Mouse (Mus musculus) kidney, adult 11 months (tissue): ENCODE data around the gene 1700029P11Rik.
A peak's percentile ranks its signal among the peaks of the same experiment; 100 is the strongest.
"Not testable (repeated sequence)": the region's sequence is repeated elsewhere in the genome, so short reads cannot be mapped to it uniquely, and the experiment has no call there.

Experiments used
- DNase-seq: peaks from one replicate; pipeline ENCODE4 v3.0.0; 2022

Gene 1700029P11Rik

DNA sequence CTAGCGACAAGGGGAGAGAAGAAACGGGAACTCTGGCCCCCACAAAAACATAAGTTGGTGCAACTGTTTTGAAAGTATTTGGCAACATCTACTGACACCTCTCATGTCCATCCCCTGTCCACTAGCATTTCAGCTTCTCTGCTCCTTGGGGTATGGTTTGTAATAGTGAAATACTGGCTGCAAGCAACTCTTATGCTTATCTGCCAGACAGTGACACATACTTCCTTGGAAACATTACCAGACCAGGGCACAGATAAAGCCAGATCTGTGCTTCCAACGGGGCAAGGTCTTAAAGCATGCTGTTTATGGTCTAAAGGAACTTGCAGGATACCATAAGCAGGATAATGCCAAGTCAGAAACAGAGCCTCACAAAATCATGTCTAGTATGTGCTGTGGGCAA is 21.4 kb upstream of the 1700029P11Rik start:
- DNase-seq, result no peak

DNA sequence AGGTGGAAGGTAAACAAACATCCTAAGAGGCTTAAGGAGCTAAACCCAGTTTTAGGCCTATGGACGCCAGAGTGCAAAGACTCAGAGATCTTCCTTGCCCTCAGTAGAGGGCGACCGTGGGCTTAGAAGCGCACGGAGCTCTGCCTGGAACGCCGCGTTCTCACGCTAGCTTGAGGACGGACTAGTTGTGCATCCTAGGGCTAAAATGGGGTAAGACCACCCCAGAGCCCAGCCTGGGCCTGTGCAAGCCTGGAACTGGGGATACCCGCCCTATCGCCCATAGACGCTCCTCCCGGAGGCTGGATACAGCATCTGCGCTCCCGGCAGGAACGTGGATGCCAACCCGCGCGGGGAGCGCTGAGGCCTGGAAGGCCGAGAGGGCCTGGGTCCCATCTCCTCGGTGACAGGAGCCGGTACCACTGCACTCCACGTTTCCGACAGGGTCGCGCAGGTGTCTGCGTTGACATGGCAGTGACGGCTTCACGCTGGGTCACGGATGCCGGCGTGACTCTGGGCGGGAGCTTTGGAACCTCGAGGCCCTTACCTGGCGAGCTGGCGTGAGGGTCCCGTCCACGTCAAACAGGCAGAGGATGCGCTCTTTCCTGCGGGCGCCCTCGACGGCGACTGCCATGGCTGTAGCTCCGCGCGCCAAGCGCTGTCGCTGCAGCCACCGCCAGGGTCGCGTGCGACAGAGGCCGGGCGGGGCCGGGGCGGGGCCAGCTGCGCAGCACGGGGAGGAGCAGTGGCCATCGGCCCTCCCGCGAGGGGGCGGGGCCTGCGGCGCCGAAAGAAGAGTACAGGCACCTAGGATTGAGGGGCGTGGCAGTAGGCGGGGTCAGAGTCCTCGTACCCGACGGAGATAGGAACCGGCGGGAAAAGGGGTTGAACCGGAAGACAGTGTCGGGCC is 19.9 kb upstream of the 1700029P11Rik start, which contains the start of gene Pmm1:
TSS of gene Pmm1 (minus strand) at position 760 of the 907 bp plus-strand sequence.
- DNase-seq, result peak; percentile 98

DNA sequence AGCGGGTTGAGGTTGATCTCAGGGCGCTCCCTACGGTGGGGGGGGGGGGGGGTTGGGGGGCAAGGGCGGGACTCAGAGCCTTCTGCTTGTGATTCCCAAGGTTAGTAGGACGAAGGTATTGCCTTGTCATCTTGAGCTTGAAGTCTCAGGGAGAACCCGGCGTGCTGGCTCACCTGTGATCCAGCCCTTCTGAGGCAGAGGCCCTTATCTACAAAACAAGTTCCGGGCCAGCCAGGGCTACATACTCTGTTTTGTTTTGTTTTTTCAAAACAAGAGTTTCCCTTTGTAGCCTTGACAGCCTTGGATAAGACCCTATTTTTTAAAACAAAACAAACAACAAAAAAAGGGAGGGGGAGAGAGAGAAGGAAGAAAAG is 19.3 kb upstream of the 1700029P11Rik start:
- no peak for DNase-seq

DNA sequence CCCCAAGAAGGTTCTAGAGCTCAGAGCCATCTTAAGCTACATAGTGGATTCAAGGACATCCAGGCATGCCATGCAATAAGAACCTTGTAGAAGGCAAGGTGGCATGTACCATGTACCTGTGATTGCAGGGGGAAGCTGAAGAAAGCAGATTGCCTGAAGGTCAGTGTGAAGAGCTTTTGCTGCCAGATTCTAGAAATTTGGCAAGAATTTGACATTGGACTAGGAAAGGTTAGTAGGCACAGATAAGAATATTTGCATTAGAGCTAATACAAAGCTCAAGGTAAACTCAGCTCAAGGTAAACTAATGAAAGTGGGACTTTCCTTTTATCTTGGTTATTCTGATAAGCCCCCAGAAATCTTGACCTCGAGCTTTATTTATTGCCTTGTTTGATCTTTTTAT is 16.1 kb upstream of the 1700029P11Rik start:
- no peak for DNase-seq

DNA sequence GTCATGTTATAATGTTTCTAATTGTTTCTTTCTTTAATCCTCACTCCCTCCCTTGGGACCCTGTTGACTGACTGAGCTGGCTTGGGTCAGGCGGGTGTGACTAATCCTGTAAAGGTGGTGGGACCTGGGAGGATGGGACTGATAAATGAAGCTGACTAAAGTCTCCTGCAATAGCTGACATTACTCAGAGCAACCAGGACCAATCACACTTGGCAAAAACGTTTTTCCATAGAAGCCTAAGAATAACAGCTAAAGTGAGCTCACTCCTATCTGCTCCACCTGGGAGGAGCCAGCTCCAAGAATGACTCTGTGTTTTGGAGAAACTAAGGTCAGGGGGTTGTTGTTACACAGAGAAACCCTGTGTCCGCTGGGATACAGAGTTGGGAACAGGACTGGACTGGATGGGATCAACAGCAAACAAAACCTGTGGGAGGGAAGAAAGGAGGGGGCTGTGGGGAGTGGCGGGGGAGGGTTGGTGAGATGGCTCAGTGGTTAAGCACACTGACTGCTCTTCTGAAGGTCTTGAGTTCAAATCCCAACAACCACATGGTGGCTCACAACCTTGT is 15.3 kb upstream of the 1700029P11Rik start:
- no peak for DNase-seq

DNA sequence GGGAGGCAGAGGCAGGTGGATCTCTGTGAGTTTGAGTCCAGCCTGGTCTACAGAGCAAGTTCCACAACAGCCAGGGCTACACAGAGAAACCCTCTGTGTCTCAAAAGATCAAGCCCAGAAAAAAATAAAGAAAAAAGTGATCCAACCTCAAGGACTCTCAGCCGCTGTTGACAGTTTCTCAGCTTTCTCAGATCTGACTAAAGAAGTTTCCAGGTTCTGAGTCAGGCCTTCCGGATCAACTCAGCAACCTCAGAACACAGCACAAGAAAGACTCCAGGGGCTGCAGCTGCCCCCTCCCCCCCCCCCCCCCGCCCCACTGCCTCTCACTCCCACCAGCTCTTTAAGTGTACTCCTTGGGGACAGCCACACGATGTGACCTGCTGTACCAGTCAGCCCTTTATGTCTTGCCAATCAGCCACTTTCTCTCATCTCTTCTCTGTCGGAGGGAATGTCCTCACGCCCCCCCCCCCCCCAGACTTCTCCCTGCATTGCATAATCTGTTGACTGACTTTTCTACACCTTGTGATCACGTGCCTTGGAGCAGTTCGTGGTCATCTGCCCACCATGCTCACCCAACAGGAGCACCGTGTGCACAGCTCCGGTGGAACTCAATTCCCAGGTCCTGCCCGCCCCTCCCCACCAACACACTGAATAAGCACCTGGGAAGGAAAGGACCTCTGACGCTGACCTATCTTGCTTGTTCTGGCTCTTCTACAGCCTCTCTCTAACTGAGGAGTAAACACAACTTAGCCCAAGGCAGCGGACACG is 14.1 kb upstream of the 1700029P11Rik start:
- no peak for DNase-seq

DNA sequence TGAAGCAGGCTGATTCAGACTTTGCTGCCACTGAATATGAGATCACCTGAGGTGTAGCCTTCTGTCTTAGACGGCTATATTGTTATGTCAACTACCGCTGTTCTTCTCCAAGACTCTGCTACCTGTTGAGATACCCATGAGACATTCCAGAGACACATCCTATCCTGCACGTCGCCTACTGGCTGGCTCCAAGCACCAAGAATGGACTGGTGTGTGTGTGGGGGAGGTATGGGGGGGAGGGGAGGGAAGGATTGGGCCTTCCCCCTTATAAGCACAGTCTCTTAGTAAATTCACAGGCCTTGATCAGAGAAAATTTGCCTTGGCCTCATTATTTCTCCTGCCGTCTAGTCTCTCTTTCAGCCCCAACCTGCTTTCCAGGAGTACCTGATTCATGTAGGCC is 12.5 kb upstream of the 1700029P11Rik start:
- no peak for DNase-seq

DNA sequence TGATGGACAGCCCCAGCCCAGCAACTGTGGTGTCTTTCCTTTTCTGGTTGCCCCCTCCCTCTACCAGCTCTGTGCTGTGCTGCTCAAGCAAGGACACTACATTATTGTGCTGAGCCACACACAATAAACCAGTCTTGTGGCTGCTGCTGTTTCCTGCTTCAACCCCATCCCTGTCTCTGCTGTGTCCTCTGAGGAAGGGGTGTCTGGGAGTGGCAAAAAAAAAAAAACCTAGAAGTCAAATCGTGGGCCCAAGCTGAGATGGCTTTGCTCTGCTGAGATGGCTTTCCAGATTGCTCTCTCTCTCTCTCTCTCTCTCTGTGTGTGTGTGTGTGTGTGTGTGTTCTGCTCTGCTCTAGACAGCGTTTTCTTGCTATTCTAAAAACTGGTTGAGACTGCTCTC is 11.9 kb upstream of the 1700029P11Rik start:
- no peak for DNase-seq

DNA sequence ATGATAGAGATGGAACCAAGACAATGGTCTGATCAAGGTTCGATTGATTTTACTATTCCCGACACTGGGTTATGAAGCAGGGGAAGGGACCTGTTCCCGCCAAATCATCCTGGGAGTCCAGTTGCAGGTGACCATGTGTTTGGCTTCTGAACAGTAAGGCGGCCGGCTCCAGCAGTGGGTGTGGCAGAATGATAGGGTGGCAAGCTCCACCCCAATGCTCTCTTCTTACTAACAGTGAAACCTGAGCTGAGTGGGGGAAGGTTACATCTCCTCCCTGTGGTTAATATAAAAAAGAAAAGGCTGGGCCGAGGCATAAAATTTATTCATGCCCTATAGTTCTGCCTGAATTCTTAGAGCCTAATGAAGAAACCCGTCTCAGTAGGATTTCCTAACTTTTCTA is 11.2 kb upstream of the 1700029P11Rik start:
- DNase-seq, result peak; percentile 69

DNA sequence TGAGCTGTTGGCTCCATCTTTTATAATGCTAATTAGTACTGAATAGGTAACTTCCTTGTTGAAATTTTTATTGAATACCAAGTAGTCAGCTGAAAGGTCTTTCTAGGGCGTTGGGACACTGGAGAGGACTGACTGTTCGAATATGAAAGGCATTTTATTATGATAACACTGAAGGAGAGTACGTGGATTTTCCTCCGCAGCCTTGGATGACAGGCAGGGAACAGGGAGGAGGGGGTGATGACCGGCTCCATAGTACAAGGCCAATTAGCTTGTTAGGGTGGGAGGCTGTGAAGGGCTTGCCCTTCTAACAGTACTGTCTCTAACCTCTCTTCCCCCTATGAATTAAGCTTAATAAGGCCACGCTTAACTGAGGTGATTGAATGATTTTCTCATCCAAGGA is 10.7 kb upstream of the 1700029P11Rik start:
- DNase-seq, result not testable (repeated sequence)

DNA sequence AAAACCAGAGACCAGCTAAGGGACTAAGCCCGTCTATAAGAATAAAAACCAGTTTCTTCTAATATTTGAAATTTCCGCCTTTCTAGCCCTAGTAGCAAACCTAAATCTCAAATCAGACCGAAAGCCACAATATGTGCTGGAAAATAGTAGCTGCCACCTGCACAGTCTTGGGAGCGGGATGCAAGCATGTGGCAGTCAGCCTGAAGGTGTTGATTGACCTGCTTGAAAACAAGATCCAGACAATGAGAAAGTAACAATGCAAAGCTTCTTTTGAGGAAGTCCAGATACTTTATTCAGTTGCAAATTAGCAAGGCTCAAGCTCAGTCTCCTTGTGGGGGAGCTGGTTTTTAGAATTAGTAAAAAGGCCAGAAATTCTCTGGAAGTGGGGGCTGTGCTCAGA is 9.8 kb upstream of the 1700029P11Rik start:
- not testable (repeated sequence) for DNase-seq

DNA sequence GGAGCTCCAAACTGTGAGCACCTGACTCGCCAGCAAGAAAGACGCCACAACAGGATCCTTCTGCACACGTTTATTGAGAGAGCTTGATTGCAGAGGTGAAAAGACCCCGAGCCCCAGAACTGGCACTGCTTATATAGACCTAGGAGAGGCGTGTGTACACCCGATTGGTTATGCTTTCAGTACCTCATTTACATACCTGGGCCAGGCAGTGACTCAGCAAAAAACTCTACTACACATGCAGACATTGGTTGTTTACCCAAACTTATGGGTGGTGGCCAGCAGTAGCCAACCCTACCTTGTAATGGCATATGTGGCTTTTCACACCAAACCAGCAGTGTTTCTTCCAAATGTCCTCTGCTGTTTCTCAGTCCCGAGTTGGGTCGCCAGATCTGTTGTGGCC is 5.2 kb upstream of the 1700029P11Rik start:
- DNase-seq, result not testable (repeated sequence)

DNA sequence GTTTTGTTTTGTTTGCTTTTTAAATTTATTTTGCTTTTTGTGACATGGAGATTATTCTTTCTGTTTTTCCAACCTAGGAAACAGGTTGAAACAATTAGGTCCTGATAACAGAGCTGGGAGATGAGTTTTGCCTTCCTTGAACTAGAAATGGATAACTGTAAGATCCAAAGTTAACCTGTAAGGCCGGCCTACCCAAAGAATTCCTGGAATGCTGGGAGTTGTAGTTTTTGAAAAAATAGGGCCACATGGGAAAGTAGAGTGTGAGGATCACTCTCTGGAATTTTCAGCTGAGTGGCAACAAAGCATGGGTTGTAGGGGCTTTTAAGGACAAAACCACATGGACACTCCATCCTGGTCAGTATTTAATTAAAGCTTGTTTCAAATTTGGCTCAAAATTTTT is 1.8 kb downstream of the 1700029P11Rik start:
- no peak for DNase-seq

DNA sequence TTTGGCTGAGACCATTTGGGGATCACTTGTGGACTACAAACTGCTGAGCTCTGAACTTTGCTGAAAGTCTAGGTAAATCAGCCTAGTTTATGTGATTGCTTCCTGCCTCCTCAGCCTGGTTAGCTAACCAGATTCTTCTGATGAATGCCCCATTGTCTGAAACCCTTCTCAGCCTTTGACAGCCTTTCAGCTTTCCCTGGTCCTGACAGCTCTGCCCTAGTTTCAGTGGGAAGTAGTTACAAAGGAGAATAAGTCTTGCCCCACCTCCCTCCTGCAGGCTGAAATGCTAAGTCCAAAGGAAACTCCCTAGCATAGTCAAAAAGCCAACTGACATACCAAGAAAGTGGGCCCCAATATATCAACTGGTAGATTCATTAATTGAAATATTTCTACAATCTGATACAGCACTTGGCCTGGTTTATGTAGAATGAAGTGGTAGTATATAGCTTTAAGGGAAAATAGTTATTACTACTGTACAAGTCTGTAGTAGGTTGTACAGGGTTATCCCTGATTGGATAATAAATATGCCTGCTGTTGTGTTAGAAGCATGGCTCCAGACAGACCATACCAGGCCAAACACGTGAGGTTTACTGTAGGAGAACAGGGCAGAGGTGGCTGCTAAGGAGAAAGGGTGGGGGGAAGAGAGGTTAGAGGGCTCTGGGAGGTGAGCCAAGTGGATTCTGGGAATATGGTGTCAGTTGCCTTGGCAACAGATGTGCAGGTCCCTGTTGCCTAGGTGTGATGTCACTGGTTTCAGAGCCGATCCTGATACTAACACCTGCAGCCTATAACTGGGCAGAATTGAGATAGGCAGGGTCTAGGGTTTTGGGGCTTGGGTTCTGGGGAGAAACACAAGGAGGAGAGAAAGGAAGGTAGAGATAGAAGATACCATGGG is 5.2 kb downstream of the 1700029P11Rik start:
- no peak for DNase-seq

DNA sequence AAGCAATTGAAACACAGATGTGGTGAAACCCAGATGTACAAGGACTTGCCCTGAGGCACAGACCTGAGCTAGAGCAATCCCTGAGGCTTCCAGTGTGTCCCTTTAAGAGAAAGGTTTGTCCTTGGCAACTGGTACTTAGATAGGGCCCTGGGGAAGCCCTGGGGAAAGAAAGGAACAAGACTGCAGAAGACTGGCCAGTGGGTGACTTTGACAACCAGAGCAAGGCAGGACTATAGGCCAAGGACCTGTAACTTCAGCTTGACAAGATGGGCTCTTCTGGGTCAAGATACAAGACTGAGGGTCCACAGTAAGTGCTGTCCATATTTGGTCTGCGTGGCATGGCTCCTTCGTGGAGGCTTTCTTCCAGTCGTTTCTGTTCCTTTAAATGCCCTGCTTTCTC is 7.3 kb downstream of the 1700029P11Rik start, which contains the start of gene Xrcc6:
TSS of gene Xrcc6 (plus strand) at position 190 of the 400 bp plus-strand sequence.
- DNase-seq, result no peak

DNA sequence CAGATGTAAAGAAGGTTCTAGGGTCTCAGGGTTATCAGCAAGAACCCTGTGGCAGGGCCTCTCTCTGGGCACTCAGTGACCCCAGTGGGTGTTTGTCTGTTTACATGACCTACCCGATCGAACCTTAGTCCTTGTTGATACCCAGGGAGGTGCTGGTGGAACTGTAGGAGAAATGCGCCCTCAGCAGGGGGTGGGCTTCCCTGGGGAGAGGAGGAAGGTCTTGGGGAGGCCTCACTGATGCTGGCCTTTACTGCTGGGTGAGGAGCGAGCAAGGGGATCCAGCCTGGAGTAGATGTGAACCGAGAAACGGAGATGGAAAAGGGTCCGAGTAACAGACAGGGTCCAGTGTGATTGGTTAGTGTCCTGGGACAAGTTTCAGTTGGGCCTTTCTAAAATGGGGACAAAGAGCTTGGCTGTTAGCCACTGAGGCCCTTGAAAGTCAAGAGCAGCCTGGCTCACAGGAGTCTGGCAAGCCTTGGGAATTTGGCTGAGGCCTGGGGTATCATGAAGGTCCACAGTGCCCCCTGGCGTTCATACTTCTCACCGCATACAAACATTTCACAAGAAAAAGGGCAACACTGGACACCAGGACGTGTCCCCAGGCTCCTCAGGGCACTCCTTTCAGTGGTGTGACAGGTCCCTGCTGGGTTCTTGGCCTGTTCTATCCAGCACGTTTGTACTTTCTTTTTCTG is 9.2 kb downstream of the 1700029P11Rik start:
- peak; percentile 83 for DNase-seq

DNA sequence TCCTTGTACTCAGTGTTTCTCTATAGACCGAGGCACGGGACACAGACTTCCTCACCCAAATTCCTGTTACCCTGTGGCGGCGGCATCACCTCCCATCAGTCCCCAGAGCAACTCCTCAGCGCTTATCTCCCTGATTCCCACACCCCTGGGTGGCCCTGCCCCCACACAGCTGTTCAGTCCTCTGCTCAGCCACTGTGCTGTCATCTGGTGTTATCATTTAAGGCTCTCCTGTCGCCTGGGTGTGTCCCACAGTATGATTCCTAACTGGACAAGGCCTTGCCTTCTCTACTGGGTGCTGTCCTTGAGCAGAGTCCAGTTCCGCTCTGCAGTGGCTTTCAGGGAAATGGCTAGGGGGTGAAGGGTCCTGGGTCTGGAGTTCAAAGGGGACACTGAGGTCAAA is 10.2 kb downstream of the 1700029P11Rik start:
- no peak for DNase-seq

DNA sequence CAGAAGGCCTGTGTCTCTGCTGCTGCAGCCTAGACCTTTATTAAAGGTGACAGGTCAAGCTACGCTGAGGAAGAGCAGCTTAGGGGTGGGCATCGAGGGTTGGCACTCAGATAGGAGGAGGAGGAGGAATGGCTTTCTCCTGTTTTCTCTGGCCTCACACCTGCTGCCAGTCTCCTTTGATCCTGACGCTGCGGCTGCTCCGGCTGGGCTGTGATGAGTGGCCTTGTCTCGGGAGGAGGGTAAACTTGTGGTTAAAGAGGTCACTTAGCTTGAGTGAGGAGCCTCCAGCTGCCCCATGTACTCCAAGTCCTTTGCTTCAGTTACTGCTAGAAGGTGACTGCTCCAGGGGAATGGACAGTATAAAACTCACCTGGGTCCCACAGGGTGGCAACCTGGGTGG is 13.7 kb downstream of the 1700029P11Rik start:
- DNase-seq, result no peak

DNA sequence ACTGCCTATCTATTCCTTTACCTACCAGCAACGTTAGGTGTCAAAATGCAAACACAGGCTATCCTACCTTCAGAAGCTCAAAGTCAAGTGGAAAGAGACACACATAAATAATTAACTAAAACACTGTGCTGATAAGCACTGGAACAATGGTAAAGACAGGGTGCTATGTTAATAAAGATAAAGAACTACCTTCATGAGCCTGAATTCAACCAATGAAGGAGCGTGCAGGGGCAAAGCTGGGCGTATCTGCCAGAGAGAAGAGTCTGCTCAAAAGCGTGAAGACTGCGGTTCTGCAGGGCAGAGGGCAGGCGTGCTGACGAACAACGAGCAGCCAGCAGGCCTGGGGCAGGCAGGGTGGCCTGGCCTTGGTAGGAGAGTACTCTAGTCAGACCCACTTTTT is 23.9 kb downstream of the 1700029P11Rik start:
- no peak for DNase-seq

DNA sequence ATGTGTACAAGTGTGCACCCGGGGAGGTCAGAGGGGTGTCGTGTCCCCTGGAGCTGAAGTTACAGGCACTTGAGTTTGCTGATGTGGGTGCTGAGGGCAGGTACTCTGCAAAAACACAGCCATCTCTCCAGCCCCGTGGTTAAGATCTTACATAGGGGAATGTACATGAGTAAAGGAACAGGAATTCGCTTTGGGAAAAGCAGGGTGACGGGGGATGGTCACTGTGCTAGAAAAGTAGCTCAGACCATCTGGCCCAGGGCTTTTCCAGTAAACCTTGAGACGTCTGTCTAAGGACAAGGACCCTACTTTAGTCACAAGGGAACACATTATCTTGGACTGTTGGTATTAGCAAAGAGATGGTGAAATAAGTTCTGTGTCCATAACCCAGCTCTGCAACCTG is 31.6 kb downstream of the 1700029P11Rik start:
- no peak for DNase-seq

DNA sequence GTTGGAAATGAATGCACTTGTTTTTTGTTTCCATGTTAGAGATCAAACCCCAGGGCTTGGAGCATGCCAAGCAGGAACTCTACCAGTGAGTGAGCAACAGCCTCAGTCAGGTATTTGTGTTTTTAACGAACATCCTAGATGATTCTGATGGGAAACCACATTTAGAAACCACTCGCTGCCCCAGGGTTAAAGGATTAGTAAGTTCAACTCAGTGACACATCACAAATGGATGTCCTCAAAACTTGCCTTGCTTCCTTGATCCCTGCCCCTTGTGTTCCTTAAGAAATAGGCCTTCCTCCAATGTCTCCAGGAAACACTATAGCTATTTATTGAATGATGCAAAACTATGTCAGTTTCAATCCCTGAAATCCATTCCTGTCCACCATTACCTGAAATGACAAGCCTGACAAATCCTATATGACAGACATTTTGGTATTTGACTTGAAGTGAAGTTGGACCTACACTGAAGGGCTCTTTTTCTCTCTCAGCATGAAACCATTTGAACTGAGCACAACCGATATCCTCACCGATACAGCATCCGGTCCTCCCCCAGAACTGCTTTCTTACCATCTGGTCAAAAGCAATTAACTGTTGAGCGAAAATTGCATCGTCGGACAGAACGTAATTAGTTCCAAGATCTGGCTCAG is 34.5 kb downstream of the 1700029P11Rik start:
- no peak for DNase-seq
